Mouse (Mus musculus) ES-Bruce4 (cell line): ENCODE measurements at regions not wholly inside any gene's neighbourhood (a gene's known extent, or its start where the extent isn't known, plus 50 kb on each side); places are given as distances from the start of the nearest gene placed in this dataset.

Source experiments
- CTCF ChIP-seq: IDR thresholded peaks from one replicate; pipeline ENCODE4 v1.8.1; 2011; ENCODE audit warnings: low read depth, low read length
- EP300 ChIP-seq: IDR thresholded peaks from 2 replicates; pipeline ENCODE4 v1.6.1; 2011; ENCODE audit warnings: low read depth, low read length; ENCODE audit not compliant: insufficient read depth
- POLR2A ChIP-seq: IDR thresholded peaks from one replicate; pipeline ENCODE4 v1.8.1; 2011; ENCODE audit warnings: low read length; ENCODE audit not compliant: insufficient read depth

- TF ChIP-seq CTCF, result no peak
- no peak for TF ChIP-seq POLR2A
- TF ChIP-seq EP300, result no peak
These were observed 435.2 kb upstream of the 4930412O13Rik start for GRCm38 (mm10) chr2:9445826-9446225.
